Mouse (Mus musculus) heart, embryonic 14.5 days (tissue): ENCODE measurements at regions not wholly inside any gene's neighbourhood (a gene's known extent, or its start where the extent isn't known, plus 50 kb on each side); places are given as distances from the start of the nearest gene placed in this dataset.

ENCODE experiments used
- ATAC-seq: fragments of 200-750 bp; cut with Nextera tagmentation; 2 replicates; pipeline ENCODE4 v1.8.0; 2017; ENCODE audit warnings: low read depth, moderate TSS enrichment; ENCODE audit not compliant: insufficient number of reproducible peaks, insufficient read depth, low FRiP score
- H3K27ac ChIP-seq, 2 experiments: fragments of 200-500 bp in 1 of 2; fragments of 300-500 bp in 1 of 2; sonication (generic) in 1 of 2; replicated peaks in 1 of 2; 2 replicates each; pipeline ENCODE4 v1.5.1; 2012 to 2014; ENCODE audit warnings: low read depth in 2 of 2, low read length in 2 of 2, control low read depth in 1 of 2, mild to moderate bottlenecking in 1 of 2, mixed read lengths in 1 of 2; ENCODE audit not compliant: control insufficient read depth in 1 of 2, insufficient read depth in 1 of 2
- H3K27me3 ChIP-seq: fragments of 300-500 bp; sonication (generic); 2 replicates; pipeline ENCODE4 v1.6.1; 2014; ENCODE audit warnings: mild to moderate bottlenecking, low read length, control low read depth; ENCODE audit not compliant: control insufficient read depth, insufficient read depth
- H3K36me3 ChIP-seq: fragments of 300-500 bp; sonication (generic); 2 replicates; pipeline ENCODE4 v1.6.1; 2014; ENCODE audit warnings: mild to moderate bottlenecking, control low read depth, low read length, mixed read lengths; ENCODE audit not compliant: control insufficient read depth, insufficient read depth
- H3K4me1 ChIP-seq, 2 experiments: fragments of 200-500 bp in 1 of 2; fragments of 300-500 bp in 1 of 2; sonication (generic) in 1 of 2; 2 replicates each; pipeline ENCODE4 v1.6.1; 2012 to 2014; ENCODE audit warnings: low read length in 2 of 2, control low read depth in 1 of 2, mixed read lengths in 1 of 2; ENCODE audit not compliant: control insufficient read depth in 2 of 2, insufficient read depth in 2 of 2
- H3K4me2 ChIP-seq: fragments of 300-500 bp; sonication (generic); 2 replicates; pipeline ENCODE4 v1.6.1; 2014; ENCODE audit warnings: mild to moderate bottlenecking, low read length
- H3K4me3 ChIP-seq, 2 experiments: fragments of 200-500 bp in 1 of 2; fragments of 300-500 bp in 1 of 2; sonication (generic) in 1 of 2; 2 replicates each; pipeline ENCODE4 v1.5.1; 2012 to 2014; ENCODE audit warnings: low read length in 2 of 2, mild to moderate bottlenecking in 2 of 2, control low read depth in 1 of 2, low read depth in 1 of 2, moderate library complexity in 1 of 2; ENCODE audit not compliant: control insufficient read depth in 1 of 2, insufficient read depth in 1 of 2
- H3K9ac ChIP-seq: fragments of 300-500 bp; sonication (generic); 2 replicates; pipeline ENCODE4 v1.6.1; 2014; ENCODE audit warnings: mild to moderate bottlenecking, low read length
- H3K9me3 ChIP-seq: fragments of 300-500 bp; sonication (generic); 2 replicates; pipeline ENCODE4 v1.6.1; 2016; ENCODE audit warnings: low read length, control low read depth; ENCODE audit not compliant: control insufficient read depth
- WGBS: fragments of 180-500 bp; shearing (Covaris S2); extraction: QIAGEN DNeasy Blood & Tissue Kit; methylation state at CpG from one replicate; pipeline ENCODE4 v1.1.7; 2014; 5-methylcytosine and 5-hydroxymethylcytosine counted together

GRCm38 (mm10) chr5:49818832-49819231, 240.0 kb downstream of the Adgra3 start:
- Histone ChIP-seq H3K4me2 (no peak overlapping the region), H3K9me3 (no peaks in the 10 kb centered on the region), H3K9ac (no peak overlapping the region), H3K4me1 (no peaks in the 10 kb centered on the region), H3K27ac (no peak overlapping the region), H3K27me3 (no peaks in the 10 kb centered on the region), H3K36me3 (no peaks in the 10 kb centered on the region), H3K4me3 (no peak overlapping the region)
- WGBS, result 60% methylated on average over 5 of the region's 5 CpGs
- ATAC-seq, result no peak

DNA sequence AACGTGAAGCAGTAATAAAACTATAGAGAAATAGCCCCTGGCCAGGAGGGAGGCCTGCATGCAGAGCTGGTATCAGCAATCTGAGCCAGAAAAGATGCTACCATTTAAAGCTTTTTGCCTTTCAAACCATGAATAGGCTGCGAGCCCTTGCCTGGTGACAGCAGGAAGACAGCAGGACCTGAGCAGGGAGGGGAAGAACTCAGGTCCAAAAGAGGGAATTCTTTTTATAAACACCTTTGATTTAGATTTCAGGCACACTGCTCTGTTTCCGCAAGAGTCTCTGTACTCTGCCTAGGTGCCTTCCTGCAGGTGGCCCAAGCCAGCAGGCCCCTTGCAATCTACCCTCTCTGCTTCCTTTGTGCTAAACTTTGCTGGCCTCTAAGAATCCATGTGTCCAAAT, 242.1 kb downstream of the Adgra3 start:
- H3K4me1 ChIP-seq, result no peaks in the 10 kb centered on the region
- H3K27me3 ChIP-seq, result no peaks in the 10 kb centered on the region
- no peak overlapping the region for H3K4me3 ChIP-seq
- H3K9me3 ChIP-seq, result no peaks in the 10 kb centered on the region
- H3K4me2 ChIP-seq, result no peak overlapping the region
- 78% methylated on average over 3 of the region's 3 CpGs for WGBS
- H3K36me3 ChIP-seq, result no peaks in the 10 kb centered on the region
- no peak for ATAC-seq
- H3K27ac ChIP-seq, result no peak overlapping the region
- H3K9ac ChIP-seq, result no peak overlapping the region

DNA sequence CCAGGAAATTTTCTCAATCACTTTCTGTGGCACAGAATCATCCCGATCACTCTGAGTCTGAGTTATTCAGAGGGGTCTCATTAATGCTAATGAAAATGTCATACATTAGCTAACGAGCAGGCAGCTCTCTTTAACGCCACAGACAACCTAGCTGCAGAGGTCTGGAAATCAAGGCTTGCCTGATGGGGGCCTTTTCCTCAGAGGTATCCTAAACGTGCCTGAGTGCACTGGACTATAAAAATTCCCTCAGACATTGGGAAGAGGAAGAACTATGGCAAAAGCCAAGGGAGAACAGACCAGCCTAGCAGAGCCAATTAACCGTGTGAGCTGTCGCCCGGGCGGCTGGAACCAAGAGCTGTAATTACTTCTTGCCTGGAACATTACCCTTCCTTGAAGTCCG, 245.5 kb downstream of the Adgra3 start:
- H3K9me3 ChIP-seq, result no peaks in the 10 kb centered on the region
- no peak overlapping the region for H3K9ac ChIP-seq
- ATAC-seq, result no peak
- no peak overlapping the region for H3K27ac ChIP-seq
- H3K27me3 ChIP-seq, result no peaks in the 10 kb centered on the region
- H3K4me1 ChIP-seq, result no peaks in the 10 kb centered on the region
- WGBS, result 82% methylated on average over 9 of the region's 9 CpGs
- no peak overlapping the region for H3K4me3 ChIP-seq
- H3K36me3 ChIP-seq, result no peaks in the 10 kb centered on the region
- no peak overlapping the region for H3K4me2 ChIP-seq

DNA sequence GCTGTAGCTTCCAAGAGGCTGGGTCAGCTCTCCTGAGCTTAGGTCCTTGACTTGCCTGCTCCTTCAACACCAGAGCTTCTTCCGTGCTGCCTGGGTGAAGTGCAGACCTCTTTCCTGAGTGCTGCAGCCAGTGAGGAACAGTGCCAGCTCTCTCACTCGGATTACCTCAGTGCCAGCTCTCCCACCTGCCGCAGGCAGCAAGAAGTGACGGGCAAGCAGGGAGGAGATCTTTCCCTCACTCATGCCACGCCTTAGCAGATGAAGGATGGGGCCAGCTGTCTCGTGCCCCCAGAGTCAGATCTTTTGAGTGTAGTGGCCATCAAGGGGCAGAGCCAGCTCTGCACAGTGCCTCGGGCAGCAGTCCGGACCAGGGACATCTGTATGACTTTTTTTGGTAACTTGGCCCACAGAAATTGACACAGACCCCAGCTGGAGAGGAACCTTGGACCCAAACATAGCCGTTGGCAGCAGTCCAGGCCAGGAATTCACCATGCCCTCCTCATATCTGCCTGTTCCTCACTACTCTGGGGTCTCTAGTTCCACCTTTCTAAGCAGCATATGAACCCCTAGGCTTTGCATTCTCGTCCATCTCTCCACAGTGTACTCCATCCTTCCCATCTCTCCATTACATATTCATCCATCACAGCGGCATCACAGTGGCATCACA, 263.9 kb upstream of the Kcnip4 start:
- no peaks in the 10 kb centered on the region for H3K9me3 ChIP-seq
- no peak overlapping the region for H3K9ac ChIP-seq
- no peak overlapping the region for H3K27ac ChIP-seq
- H3K36me3 ChIP-seq, result no peaks in the 10 kb centered on the region
- 67% methylated on average over 11 of the region's 11 CpGs for WGBS
- no peaks in the 10 kb centered on the region for H3K4me1 ChIP-seq
- no peak overlapping the region for H3K4me2 ChIP-seq
- no peak overlapping the region for H3K4me3 ChIP-seq
- no peak for ATAC-seq
- H3K27me3 ChIP-seq, result no peaks in the 10 kb centered on the region

DNA sequence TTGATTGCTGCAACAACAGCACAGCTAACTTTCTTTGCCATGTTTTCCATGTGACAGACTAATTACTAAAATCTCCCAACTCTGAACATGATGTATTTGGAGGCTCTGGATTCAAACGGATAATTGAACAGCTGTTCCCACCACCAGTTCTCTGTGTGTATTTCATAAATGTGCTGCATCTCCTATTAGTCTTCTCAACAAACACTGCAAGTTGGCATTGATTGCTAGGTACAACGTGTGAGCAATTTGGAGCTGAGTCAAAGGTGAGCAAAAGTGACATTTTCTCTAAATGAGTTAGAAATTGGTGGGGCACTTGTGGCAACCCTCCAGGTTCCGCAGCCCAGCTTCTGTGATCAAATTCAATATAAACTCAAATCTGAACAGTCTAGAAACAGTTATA, 259.0 kb upstream of the Kcnip4 start:
- no peak overlapping the region for H3K4me3 ChIP-seq
- no peak overlapping the region for H3K9ac ChIP-seq
- no peaks in the 10 kb centered on the region for H3K27me3 ChIP-seq
- H3K9me3 ChIP-seq, result no peaks in the 10 kb centered on the region
- 75% methylated on average over 3 of the region's 3 CpGs for WGBS
- no peak overlapping the region for H3K4me2 ChIP-seq
- no peak for ATAC-seq
- H3K36me3 ChIP-seq, result no peaks in the 10 kb centered on the region
- H3K4me1 ChIP-seq, result no peaks in the 10 kb centered on the region
- H3K27ac ChIP-seq, result no peak overlapping the region

DNA sequence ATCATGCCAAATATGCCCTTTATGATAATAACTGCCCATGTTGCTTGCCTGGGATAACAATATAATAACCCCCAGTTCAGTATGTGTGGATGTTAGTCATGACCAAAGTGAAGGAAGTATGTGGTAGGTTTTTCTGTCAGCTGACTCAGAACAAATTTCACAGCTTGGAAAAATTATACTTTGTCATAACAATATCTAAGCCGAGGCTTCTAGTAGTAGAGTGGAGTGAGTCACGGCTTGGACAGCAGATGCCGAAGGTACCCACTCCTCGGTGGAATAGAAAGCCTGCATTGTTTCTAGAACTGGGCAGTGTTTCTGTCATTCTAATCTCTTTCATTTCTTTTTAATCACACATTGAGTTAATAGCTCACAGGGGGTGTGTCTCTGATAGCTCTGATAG, 236.3 kb upstream of the Kcnip4 start:
- H3K4me1 ChIP-seq, result no peaks in the 10 kb centered on the region
- H3K9me3 ChIP-seq, result no peaks in the 10 kb centered on the region
- no peak overlapping the region for H3K9ac ChIP-seq
- ATAC-seq, result no peak
- H3K36me3 ChIP-seq, result no peaks in the 10 kb centered on the region
- H3K27me3 ChIP-seq, result no peaks in the 10 kb centered on the region
- 76% methylated on average over 4 of the region's 4 CpGs for whole genome bisulfite sequencing
- no peak overlapping the region for H3K27ac ChIP-seq
- H3K4me2 ChIP-seq, result no peak overlapping the region
- H3K4me3 ChIP-seq, result no peak overlapping the region

- no peaks in the 10 kb centered on the region for H3K4me1 ChIP-seq
- H3K27ac ChIP-seq, result no peak overlapping the region
- no peak overlapping the region for H3K4me2 ChIP-seq
- no peak overlapping the region for H3K9ac ChIP-seq
- H3K27me3 ChIP-seq, result no peaks in the 10 kb centered on the region
- H3K36me3 ChIP-seq, result no peaks in the 10 kb centered on the region
- WGBS, result 71% methylated on average over 1 of the region's 1 CpGs
- no peak for ATAC-seq
- no peak overlapping the region for H3K4me3 ChIP-seq
- H3K9me3 ChIP-seq, result no peaks in the 10 kb centered on the region
Observed at GRCm38 (mm10) chr5:49755531-49755930, 230.8 kb upstream of the Kcnip4 start.

- Histone ChIP-seq H3K4me1 (no peaks in the 10 kb centered on the region), H3K9ac (no peak overlapping the region), H3K36me3 (no peaks in the 10 kb centered on the region), H3K4me2 (no peak overlapping the region), H3K27me3 (no peaks in the 10 kb centered on the region), H3K4me3 (no peak overlapping the region), H3K9me3 (no peaks in the 10 kb centered on the region), H3K27ac (no peak overlapping the region)
- ATAC-seq, result no peak
- WGBS, result 38% methylated on average over 1 of the region's 1 CpGs
Observed at GRCm38 (mm10) chr5:49712607-49713006, 187.9 kb upstream of the Kcnip4 start.
